29 mouse cellular contexts compared by ENCODE assay signal in the genomic region with DNA sequence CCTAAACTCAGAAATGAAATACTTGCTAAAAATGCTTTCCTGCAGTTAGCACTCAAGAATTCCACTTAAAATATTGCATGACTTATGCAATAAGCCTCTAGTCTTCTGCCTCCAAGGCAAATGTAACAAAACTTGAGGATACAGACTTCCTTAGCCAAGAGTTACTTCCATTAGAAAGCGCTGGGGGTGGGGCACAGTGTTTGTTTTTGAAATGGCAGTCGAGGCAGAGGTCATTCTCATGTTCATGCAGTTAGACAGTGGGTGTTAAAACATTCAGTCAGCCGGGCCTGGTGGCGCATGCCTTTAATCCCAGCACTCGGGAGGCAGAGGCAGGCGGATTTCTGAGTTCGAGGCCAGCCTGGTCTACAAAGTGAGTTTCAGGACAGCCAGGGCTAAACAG.
"Had no signal": no experiment of that assay in that cellular context is flagged by ENCODE, and none has a peak within 500 bp of the region (broad histone marks: within the 10 kb centered on the region; RNA-seq: fewer than 3 reads in every experiment).

No protein-coding gene starts in this region.

- DNase-seq: gastrocnemius, adult 2 months; gastrocnemius, postnatal 10 days; gastrocnemius, postnatal 25 days; heart, adult 11 months; heart, adult 2 months; heart, postnatal 4 days; kidney, adult 18-20 months; kidney, adult 8-10 months; kidney, postnatal 14 days; kidney, postnatal 36 days; layer of hippocampus, adult 9-11 months; liver; liver, embryonic 13.5 days had no signal

- H3K4me3 ChIP-seq: gastrocnemius, adult 2 months; heart, adult 2 months; heart, embryonic 13.5 days; heart, embryonic 15.5 days; hindbrain, embryonic 10.5 days; hindbrain, embryonic 12.5 days; kidney, embryonic 15.5 days; left cerebral cortex, adult 2 months; limb, embryonic 10.5 days; limb, embryonic 12.5 days; liver, embryonic 13.5 days; liver, embryonic 15.5 days had no signal

- H3K9ac ChIP-seq: heart, embryonic 13.5 days; heart, embryonic 15.5 days; hindbrain, embryonic 12.5 days; hindbrain, embryonic 14.5 days; kidney, embryonic 15.5 days; limb, embryonic 12.5 days; liver, embryonic 13.5 days; liver, embryonic 15.5 days had no signal

- H3K9me3 ChIP-seq: heart, embryonic 13.5 days; heart, embryonic 15.5 days; hindbrain, embryonic 10.5 days; hindbrain, embryonic 12.5 days; kidney, embryonic 15.5 days; limb, embryonic 10.5 days; limb, embryonic 12.5 days; liver, embryonic 13.5 days; liver, embryonic 15.5 days had no signal

- H3K27me3 ChIP-seq: heart, embryonic 15.5 days; hindbrain, embryonic 12.5 days; kidney, embryonic 15.5 days; limb, embryonic 12.5 days had no signal

- ATAC-seq: hindbrain, embryonic 16.5 days; inflammation-experienced regulatory T-cells, adult 6 months; intestine, postnatal 0 days had no signal

- H3K27ac ChIP-seq: gastrocnemius, adult 2 months; heart, adult 2 months; heart, embryonic 13.5 days; heart, embryonic 15.5 days; hindbrain, embryonic 10.5 days; hindbrain, embryonic 12.5 days; hindbrain, embryonic 14.5 days; kidney, embryonic 15.5 days; kidney, postnatal 0 days; left cerebral cortex, adult 2 months; limb, embryonic 10.5 days; limb, embryonic 12.5 days; liver, embryonic 13.5 days; liver, embryonic 15.5 days had no signal

- H3K4me2 ChIP-seq: heart, embryonic 11.5 days; heart, embryonic 13.5 days; heart, embryonic 15.5 days; hindbrain, embryonic 12.5 days; hindbrain, embryonic 14.5 days; kidney, embryonic 15.5 days; limb, embryonic 12.5 days; liver, embryonic 11.5 days; liver, embryonic 13.5 days; liver, embryonic 15.5 days had no signal
